Mouse (Mus musculus): ENCODE data around the gene Mup19.
"Not testable (repeated sequence)": the region's sequence is repeated elsewhere in the genome, so short reads cannot be mapped to it uniquely, and the experiment has no call there.

Gene Mup19

DNA sequence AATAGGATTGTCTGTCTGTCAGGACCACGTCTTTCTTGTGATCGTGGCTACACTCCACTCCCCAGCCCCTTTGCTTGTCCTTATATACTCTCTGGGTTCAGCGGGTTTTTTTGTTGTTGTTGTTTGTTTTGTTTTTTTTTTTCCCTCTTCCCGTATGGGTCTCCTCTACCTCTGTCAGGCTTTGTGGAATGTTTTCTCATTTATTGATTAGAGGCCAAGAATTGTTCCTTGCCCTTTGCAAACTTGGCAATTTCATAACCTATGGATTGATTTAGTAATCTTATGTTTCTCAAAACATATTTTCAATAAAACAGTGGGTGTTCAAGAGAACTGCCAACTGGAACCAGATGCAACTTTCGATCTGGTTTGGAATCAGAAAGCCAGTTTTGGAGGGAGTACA, at the start of gene Mup19:
Mup19 (minus strand) TSS at position 101 of the 400 bp plus-strand sequence.
- DNase-seq (ENCODE audit: low spot score): not testable (repeated sequence)

DNA sequence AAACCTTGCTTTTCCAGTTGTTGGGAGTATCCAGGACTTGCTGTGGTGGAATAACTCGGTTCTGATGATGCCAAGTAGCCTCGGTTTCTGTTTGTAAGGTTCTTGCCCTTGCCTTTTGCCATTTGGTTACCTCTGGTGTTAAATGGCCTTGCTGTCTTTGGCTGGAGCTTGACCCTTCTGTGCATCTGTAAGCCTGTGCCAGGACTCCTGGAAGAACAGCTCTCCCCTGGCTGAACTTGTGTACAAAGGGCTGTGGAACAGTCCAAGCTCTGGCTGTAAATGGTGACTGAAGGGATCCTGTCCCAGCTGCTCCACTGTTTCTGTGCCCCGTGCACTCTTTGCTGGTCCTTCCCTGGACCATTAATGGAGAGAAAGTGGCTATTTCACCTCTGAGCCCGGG, 47.1 kb upstream of the Mup19 start:
- no peak for DNase-seq (ENCODE audit: low spot score)

DNA sequence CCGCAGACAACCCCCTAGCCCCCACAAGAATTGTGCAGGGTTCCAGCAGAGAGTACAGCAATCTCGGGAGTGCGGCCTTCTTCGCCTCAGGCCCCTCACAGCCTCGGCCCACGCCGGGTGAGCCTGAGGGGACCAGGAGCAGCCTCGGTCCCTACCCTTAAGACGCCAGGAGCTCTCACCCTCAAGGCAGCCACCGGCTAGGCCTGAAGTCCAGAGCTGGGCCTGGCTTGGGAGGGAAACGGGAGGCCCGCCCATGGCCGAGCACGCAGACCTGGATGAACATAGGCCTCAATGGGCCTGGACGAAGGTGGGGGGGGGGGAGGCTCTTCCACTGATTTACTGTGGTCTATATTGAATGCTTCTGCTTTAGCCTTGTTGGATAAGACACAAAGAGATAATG, 41.1 kb upstream of the Mup19 start:
- DNase-seq (ENCODE audit: low spot score): no peak

DNA sequence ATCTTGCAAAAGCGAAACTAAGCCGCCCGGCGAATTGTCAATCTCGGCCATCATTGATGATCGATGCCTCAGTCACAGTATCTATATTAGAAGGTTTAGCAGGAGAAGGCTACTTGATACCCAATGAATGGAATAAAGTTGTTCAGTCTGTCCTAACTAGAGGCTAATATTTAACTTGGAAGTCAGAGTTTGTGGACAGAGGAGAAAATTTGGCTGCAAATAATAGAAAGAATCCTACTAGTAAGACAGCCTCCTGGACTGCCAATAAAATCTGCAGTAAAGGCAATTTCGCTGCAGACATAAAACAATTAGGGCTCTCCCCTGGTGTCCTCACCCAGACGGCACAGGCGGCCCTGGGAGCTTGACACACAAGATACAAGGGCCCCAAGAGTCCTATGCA, 40.5 kb upstream of the Mup19 start:
- not testable (repeated sequence) for DNase-seq (ENCODE audit: low spot score)

DNA sequence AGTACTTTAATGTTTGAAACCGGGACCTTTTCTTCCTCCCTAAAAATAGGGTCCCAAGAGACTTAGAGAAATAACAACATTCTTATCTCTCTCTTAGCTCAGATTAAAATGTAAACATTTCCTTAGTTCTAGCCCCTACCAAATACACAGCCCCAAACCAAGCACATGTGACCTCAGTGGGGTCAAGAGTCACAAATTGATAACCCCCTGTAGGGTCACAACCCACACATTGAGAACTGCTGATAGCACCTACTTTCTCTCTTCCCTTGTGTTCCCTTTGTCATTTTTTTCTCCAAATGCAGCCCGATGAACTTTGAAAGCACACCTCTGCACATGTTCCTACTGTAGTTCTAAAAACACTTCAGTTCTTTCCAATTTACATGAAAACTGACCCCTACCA, 33.5 kb upstream of the Mup19 start:
- DNase-seq (ENCODE audit: low spot score): no peak

DNA sequence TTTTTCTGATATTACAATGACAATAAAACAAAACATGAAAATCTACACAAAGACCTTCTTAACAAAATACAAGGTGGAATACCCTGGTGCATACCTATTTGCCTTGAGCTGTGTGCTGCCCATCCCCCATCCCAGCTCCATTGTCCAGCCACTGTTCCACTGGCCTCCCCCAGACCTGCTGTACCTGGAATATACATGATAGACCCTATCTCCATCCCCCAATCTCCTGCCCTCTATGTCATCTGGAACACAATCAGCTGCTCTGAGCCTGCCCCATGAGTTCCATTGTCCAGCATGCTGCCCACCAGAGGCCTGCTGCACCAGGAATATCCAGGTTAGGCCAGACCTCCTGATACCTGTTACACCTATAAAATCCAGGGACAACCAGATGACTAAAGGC, 31.4 kb upstream of the Mup19 start:
- DNase-seq (ENCODE audit: low spot score): no peak

DNA sequence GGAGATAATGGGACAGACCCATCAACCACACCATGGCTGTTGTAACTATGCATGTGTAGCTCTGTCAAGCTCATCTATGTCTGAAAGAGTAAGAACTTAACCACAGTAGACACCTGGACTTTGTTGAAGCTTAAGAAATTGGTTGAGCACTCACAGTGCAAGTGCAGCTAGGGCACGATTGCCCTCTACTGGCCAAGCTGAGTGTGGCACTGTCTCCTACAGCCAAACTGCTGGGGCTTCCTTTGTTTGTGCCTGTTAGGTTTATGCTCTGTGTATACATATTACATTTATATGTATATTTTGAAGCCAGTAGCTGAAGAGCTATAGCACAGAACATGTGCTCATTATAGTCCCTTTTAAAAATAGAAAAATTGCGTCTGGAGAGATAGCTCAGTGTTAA, 29.1 kb upstream of the Mup19 start:
- not testable (repeated sequence) for DNase-seq (ENCODE audit: low spot score)

DNA sequence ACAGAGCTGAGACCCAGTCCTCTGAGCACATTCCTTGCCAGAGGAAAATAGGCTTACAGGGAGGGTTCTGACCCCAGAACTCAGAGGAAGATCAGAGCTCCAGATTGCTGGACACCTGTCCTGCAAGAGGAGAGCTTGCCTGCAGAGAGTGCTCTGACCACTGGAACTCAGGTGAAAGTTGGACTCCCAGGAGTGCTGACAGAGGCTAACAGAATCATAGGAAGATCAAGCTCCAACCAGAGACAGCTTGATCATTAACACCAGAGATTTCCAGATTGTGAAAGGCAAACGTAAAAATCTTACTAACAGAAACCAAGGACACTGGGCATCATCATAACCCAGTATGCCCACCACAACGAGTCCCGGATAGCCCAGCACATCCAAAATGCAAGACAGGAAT, 26.9 kb upstream of the Mup19 start:
- DNase-seq (ENCODE audit: low spot score): not testable (repeated sequence)

DNA sequence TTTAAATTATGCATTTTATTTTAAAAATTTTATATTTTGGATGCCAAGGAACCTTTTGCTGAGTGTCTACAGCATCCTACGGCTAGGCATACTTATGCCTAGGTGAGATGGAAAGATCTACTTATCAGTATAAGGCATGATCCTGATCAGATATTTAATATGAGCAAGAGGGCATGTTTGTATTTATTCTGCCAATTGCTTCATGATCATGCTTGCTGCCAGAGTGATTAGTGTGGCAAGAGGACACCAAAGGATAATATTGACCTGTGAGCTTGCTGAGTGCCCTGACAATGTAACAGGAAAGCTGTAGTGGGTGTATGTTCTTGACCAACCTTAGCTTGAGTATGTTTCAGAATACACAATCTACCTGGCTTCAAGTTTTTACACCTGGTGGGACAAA, 7.6 kb upstream of the Mup19 start:
- DNase-seq (ENCODE audit: low spot score): not testable (repeated sequence)

DNA sequence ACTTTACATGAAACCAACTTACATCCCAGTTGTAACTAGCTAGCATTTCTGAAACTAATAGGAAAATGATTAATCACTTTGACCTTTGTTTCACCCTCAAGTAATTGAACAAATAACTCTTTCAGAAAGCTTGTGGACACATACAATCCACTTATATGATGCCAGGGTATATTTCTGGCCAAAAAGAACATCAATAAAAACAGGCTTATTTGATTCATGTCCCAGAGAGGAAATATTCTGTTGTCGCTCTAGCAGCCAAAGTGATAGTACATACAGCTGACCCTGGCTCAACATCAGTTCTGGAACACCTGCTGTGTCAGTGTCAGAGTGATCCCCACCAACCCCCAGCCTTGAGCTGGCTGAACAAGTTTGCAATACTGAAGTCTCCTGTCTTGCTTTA, 2.2 kb upstream of the Mup19 start:
- not testable (repeated sequence) for DNase-seq (ENCODE audit: low spot score)

Measured in c-Kit-positive CD71-positive TER-119-positive erythroid progenitor cells, embryonic 14.5 days (primary cell).